Mouse (Mus musculus): Measurements from ENCODE around the gene Snrpe. TPM values are rescaled to one million over a fixed set of nuclear protein-coding genes. Genes with fewer than 3 reads are reported as not detected.

Gene Snrpe
- polyA plus RNA-seq, 1 experiment: 14.8 TPM

DNA sequence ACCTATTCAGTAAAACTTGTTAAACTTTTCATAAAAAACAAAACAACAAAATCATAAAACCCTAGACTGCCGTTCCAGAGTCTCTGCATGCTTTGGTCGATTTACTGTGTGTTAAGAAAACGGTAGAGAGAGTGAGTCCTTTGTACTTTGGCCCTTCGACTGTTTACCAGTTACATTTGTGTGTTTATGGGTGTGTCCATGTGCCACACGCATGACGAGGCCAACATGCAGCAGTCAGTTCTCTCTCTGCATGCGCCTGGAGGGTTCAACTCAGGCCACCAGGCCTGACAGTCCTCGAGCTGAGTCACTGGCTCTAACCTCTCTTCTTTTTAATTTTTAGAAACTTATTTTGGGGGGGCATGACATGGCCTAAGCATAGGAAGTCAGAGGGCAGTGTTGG, 8.2 kb upstream of the Snrpe start:
- Histone ChIP-seq H3K4me1 (peaks cover 13% of the 10 kb centered on the region), H3K27me3 (replicated peaks) (no peaks in the 10 kb centered on the region), H3K36me3 (replicated peaks; ENCODE audit: low read length) (peaks cover 84% of the 10 kb centered on the region), H3K9me3 (no peaks in the 10 kb centered on the region), H3K4me3 (replicated peaks) (no peak overlapping the region)
- no peak for TF ChIP-seq GATA1 (IDR thresholded peaks at IDR 0.05; ENCODE audit: borderline replicate concordance, low read length)
- no peak for TF ChIP-seq FLI1 (IDR thresholded peaks at IDR 0.05; ENCODE audit: low read length)

GRCm38 (mm10) chr1:133617908-133618307, 7.8 kb upstream of the Snrpe start:
- Histone ChIP-seq H3K4me3 (replicated peaks) (no peak overlapping the region), H3K9me3 (no peaks in the 10 kb centered on the region), H3K36me3 (replicated peaks; ENCODE audit: low read length) (peaks cover 80% of the 10 kb centered on the region), H3K27me3 (replicated peaks) (no peaks in the 10 kb centered on the region), H3K4me1 (peaks cover 13% of the 10 kb centered on the region)
- TF ChIP-seq GATA1 (IDR thresholded peaks at IDR 0.05; ENCODE audit: borderline replicate concordance, low read length): no peak
- TF ChIP-seq FLI1 (IDR thresholded peaks at IDR 0.05; ENCODE audit: low read length): no peak

DNA sequence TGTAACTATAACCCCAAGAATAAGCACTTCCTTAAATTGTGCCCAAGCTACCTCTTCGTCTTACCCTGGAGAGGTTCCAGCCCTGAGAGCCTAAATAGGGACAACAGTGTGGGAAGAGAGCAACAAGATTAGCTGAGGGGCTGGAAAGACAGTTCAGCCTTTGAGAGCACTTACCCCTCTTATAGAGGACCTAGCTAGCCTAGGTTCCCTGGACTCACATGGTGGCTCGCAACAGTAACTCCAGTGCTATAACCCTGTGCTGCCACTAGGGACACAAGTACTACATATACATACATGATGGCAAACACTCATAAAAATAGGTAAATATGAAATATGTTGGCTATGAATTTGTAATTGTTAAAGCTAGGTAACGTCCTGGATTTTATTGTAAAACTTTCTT, 3.7 kb upstream of the Snrpe start:
- peaks cover 48% of the 10 kb centered on the region for H3K36me3 ChIP-seq (replicated peaks; ENCODE audit: low read length)
- no peaks in the 10 kb centered on the region for H3K9me3 ChIP-seq
- no peak for TF ChIP-seq FLI1 (IDR thresholded peaks at IDR 0.05; ENCODE audit: low read length)
- TF ChIP-seq GATA1 (IDR thresholded peaks at IDR 0.05; ENCODE audit: borderline replicate concordance, low read length): no peak
- no peak overlapping the region for H3K4me3 ChIP-seq (replicated peaks)
- H3K27me3 ChIP-seq (replicated peaks): no peaks in the 10 kb centered on the region
- H3K4me1 ChIP-seq: peaks cover 12% of the 10 kb centered on the region

GRCm38 (mm10) chr1:133611436-133611835, 1.3 kb upstream of the Snrpe start:
- Histone ChIP-seq H3K4me1 (peaks cover 17% of the 10 kb centered on the region), H3K9me3 (no peaks in the 10 kb centered on the region), H3K36me3 (replicated peaks; ENCODE audit: low read length) (peaks cover 46% of the 10 kb centered on the region), H3K27me3 (replicated peaks) (no peaks in the 10 kb centered on the region), H3K4me3 (replicated peaks) (no peak overlapping the region)
- TF ChIP-seq GATA1 (IDR thresholded peaks at IDR 0.05; ENCODE audit: borderline replicate concordance, low read length) (no peak), FLI1 (IDR thresholded peaks at IDR 0.05; ENCODE audit: low read length) (no peak)

- peaks cover 46% of the 10 kb centered on the region for H3K36me3 ChIP-seq (replicated peaks; ENCODE audit: low read length)
- TF ChIP-seq FLI1 (IDR thresholded peaks at IDR 0.05; ENCODE audit: low read length) (no peak), GATA1 (IDR thresholded peaks at IDR 0.05; ENCODE audit: borderline replicate concordance, low read length) (no peak)
- H3K4me1 ChIP-seq: peaks cover 17% of the 10 kb centered on the region
- no peaks in the 10 kb centered on the region for H3K27me3 ChIP-seq (replicated peaks)
- peak overlapping the region; percentile 98 for H3K4me3 ChIP-seq (replicated peaks)
- no peaks in the 10 kb centered on the region for H3K9me3 ChIP-seq
Measured at GRCm38 (mm10) chr1:133610601-133611000, 510 bp upstream of the Snrpe start.

- H3K4me1 ChIP-seq: peaks cover 7% of the 10 kb centered on the region; the same call in 1 of the 2 replicates
- peaks cover 80% of the 10 kb centered on the region for H3K36me3 ChIP-seq (replicated peaks; ENCODE audit: low read length)
- H3K4me3 ChIP-seq (replicated peaks): no peak overlapping the region
- H3K9me3 ChIP-seq: no peaks in the 10 kb centered on the region
- H3K27me3 ChIP-seq (replicated peaks): no peaks in the 10 kb centered on the region
- TF ChIP-seq GATA1 (IDR thresholded peaks at IDR 0.05; ENCODE audit: borderline replicate concordance, low read length) (no peak), FLI1 (IDR thresholded peaks at IDR 0.05; ENCODE audit: low read length) (no peak)
Measured at GRCm38 (mm10) chr1:133603174-133603573, 6.9 kb downstream of the Snrpe start.

- TF ChIP-seq FLI1 (IDR thresholded peaks at IDR 0.05; ENCODE audit: low read length) (no peak), GATA1 (IDR thresholded peaks at IDR 0.05; ENCODE audit: borderline replicate concordance, low read length) (no peak)
- Histone ChIP-seq H3K4me3 (replicated peaks) (no peak overlapping the region), H3K9me3 (no peaks in the 10 kb centered on the region), H3K4me1 (no peaks in the 10 kb centered on the region), H3K27me3 (replicated peaks) (peaks cover 7% of the 10 kb centered on the region), H3K36me3 (replicated peaks; ENCODE audit: low read length) (peaks cover 12% of the 10 kb centered on the region)
Measured at GRCm38 (mm10) chr1:133596298-133597007, 13.6 kb downstream of the Snrpe start.

DNA sequence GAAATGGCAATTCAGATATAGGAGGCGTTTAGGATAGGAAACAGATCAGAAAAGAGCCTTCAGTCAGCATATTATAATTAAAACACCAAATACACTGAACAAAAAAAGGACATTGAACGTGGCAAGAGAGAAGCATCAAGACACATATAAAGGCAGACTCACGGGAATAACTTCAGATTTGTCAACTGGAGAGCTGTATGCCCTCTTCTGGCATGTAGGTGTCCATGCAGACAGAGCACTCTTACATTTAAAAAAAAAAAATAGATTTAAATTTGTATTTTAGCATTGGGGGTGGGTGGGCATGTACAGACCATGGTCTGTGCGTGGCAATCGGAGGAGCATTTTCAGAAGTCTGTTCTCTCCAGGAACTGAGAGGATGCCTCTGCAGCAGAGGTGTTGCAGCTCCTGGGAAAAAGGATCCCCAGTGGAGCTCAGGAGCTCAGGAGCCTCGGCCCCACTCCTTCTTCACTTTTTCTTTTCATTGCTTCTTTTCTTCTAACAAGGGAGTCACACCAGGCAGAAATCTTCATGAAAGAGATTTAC, 24.0 kb downstream of the Snrpe start:
- Histone ChIP-seq H3K4me3 (replicated peaks) (no peak overlapping the region), H3K9me3 (peaks cover 10% of the 10 kb centered on the region), H3K27me3 (replicated peaks) (peaks cover 32% of the 10 kb centered on the region), H3K4me1 (no peaks in the 10 kb centered on the region), H3K36me3 (replicated peaks; ENCODE audit: low read length) (no peaks in the 10 kb centered on the region)
- TF ChIP-seq GATA1 (IDR thresholded peaks at IDR 0.05; ENCODE audit: borderline replicate concordance, low read length): no peak
- no peak for TF ChIP-seq FLI1 (IDR thresholded peaks at IDR 0.05; ENCODE audit: low read length)

GRCm38 (mm10) chr1:133571293-133571692, 38.8 kb downstream of the Snrpe start:
- no peaks in the 10 kb centered on the region for H3K36me3 ChIP-seq (replicated peaks; ENCODE audit: low read length)
- H3K9me3 ChIP-seq: peaks cover 19% of the 10 kb centered on the region
- H3K27me3 ChIP-seq (replicated peaks): peaks cover under 1% of the 10 kb centered on the region
- H3K4me1 ChIP-seq: no peaks in the 10 kb centered on the region
- H3K4me3 ChIP-seq (replicated peaks): no peak overlapping the region
- TF ChIP-seq FLI1 (IDR thresholded peaks at IDR 0.05; ENCODE audit: low read length): no peak
- no peak for TF ChIP-seq GATA1 (IDR thresholded peaks at IDR 0.05; ENCODE audit: borderline replicate concordance, low read length)

Other genes starting within 250 kb of the Snrpe start
- gene Etnk2, start 246.7 kb downstream of the Snrpe start, polyA plus RNA-seq (2012; ENCODE audit: insufficient read depth, low replicate concordance): 0.11 TPM in 1 of 2 replicates, not detected in the other
- 1.3 and 3.4 TPM in 2 replicates for gene Sox13, start 185.9 kb downstream of the Snrpe start, polyA plus RNA-seq (2012; ENCODE audit: insufficient read depth, low replicate concordance)
- gene Zbed6, start 50.6 kb upstream of the Snrpe start, polyA plus RNA-seq (2012; ENCODE audit: insufficient read depth, low replicate concordance): not detected in 2 replicates
- gene Gm38394, start 51.0 kb upstream of the Snrpe start, polyA plus RNA-seq (2012; ENCODE audit: insufficient read depth, low replicate concordance): 0.46 and 1.00 TPM in 2 replicates
- 0.47 TPM in 1 of 2 replicates, not detected in the other for gene Lax1, start 79.8 kb upstream of the Snrpe start, polyA plus RNA-seq (2012; ENCODE audit: insufficient read depth, low replicate concordance)
- 3.9 TPM in 1 of 2 replicates, not detected in the other for gene Atp2b4, start 190.8 kb upstream of the Snrpe start, polyA plus RNA-seq (2012; ENCODE audit: insufficient read depth, low replicate concordance)